Mouse (Mus musculus) ES-Bruce4 (cell line): ENCODE results near the gene Paqr8. TPM values are rescaled to one million over a fixed set of nuclear protein-coding genes. Genes with fewer than 3 reads are reported as not detected.

Experiments used
- H3K27ac ChIP-seq: 2 replicates; pipeline ENCODE4 v1.5.1; 2012; ENCODE audit warnings: low read length, inconsistent platforms; ENCODE audit not compliant: insufficient read depth
- H3K27me3 ChIP-seq: 2 replicates; pipeline ENCODE4 v1.6.1; 2012; ENCODE audit warnings: mild to moderate bottlenecking, low read length, inconsistent platforms; ENCODE audit not compliant: control insufficient read depth, poor library complexity, insufficient read depth, severe bottlenecking
- H3K36me3 ChIP-seq: 2 replicates; pipeline ENCODE4 v1.6.1; 2012; ENCODE audit warnings: inconsistent platforms, mild to moderate bottlenecking, low read length, moderate library complexity; ENCODE audit not compliant: control insufficient read depth, poor library complexity, insufficient read depth, severe bottlenecking
- H3K4me1 ChIP-seq: one replicate; pipeline ENCODE4 v1.8.1; 2011; ENCODE audit warnings: low read length; ENCODE audit not compliant: control insufficient read depth, insufficient read depth
- H3K4me3 ChIP-seq: 2 replicates; pipeline ENCODE4 v1.5.1; 2011; ENCODE audit warnings: low read depth, mild to moderate bottlenecking, low read length
- H3K9ac ChIP-seq: 2 replicates; pipeline ENCODE4 v1.6.1; 2012; ENCODE audit warnings: low read depth, mild to moderate bottlenecking, inconsistent platforms; ENCODE audit not compliant: poor library complexity, severe bottlenecking
- H3K9me3 ChIP-seq: replicated peaks from 2 replicates; pipeline ENCODE4 v1.6.1; 2012; ENCODE audit warnings: mild to moderate bottlenecking, low read length, inconsistent platforms; ENCODE audit not compliant: control insufficient read depth, poor library complexity, insufficient read depth, severe bottlenecking
- CTCF ChIP-seq: IDR thresholded peaks from one replicate; pipeline ENCODE4 v1.8.1; 2011; ENCODE audit warnings: low read depth, low read length
- EP300 ChIP-seq: IDR thresholded peaks from 2 replicates; pipeline ENCODE4 v1.6.1; 2011; ENCODE audit warnings: low read depth, low read length; ENCODE audit not compliant: insufficient read depth
- POLR2A ChIP-seq: IDR thresholded peaks from one replicate; pipeline ENCODE4 v1.8.1; 2011; ENCODE audit warnings: low read length; ENCODE audit not compliant: insufficient read depth
- polyA plus RNA-seq: library from polyadenylated mRNA; stranded (reverse); fragments of >200 nt; gene quantifications from 2 replicates; pipeline ENCODE4 v1.2.4, GENCODE M21; 2011; ENCODE audit warnings: low read depth; ENCODE audit not compliant: missing spikeins, insufficient read depth, insufficient read length

Paqr8 gene
- polyA plus RNA-seq, 1 experiment = 4.4 TPM

GRCm38 (mm10) chr1:20879361-20879760 is 11.0 kb upstream of the Paqr8 start:
- Histone ChIP-seq H3K4me1 (no peaks in the 10 kb centered on the region), H3K27me3 (no peaks in the 10 kb centered on the region), H3K9ac (no peak overlapping the region), H3K36me3 (no peaks in the 10 kb centered on the region), H3K9me3 (0 out of 2 replicates have a peak, but pooled peaks cover 2% of the 10 kb centered on the region), H3K27ac (no peak overlapping the region), H3K4me3 (no peak overlapping the region)
- TF ChIP-seq POLR2A (no peak), EP300 (no peak), CTCF (no peak)

GRCm38 (mm10) chr1:20883079-20883478 is 7.3 kb upstream of the Paqr8 start:
- Histone ChIP-seq H3K4me1 (no peaks in the 10 kb centered on the region), H3K4me3 (no peak overlapping the region), H3K27ac (no peak overlapping the region), H3K9ac (no peak overlapping the region), H3K27me3 (no peaks in the 10 kb centered on the region), H3K9me3 (0 out of 2 replicates have a peak, but pooled peaks cover 2% of the 10 kb centered on the region), H3K36me3 (no peaks in the 10 kb centered on the region)
- TF ChIP-seq POLR2A = no peak
- TF ChIP-seq CTCF = no peak
- TF ChIP-seq EP300 = no peak

- Histone ChIP-seq H3K4me3 (peak overlapping the region; percentile 83), H3K9me3 (no peaks in the 10 kb centered on the region), H3K9ac (peak overlapping the region; percentile 71), H3K4me1 (no peaks in the 10 kb centered on the region), H3K27ac (no peak overlapping the region), H3K27me3 (no peaks in the 10 kb centered on the region), H3K36me3 (no peaks in the 10 kb centered on the region)
- TF ChIP-seq CTCF (no peak), EP300 (no peak), POLR2A (no peak)
Observed at GRCm38 (mm10) chr1:20889677-20890403, 566 bp upstream of the Paqr8 start.

DNA sequence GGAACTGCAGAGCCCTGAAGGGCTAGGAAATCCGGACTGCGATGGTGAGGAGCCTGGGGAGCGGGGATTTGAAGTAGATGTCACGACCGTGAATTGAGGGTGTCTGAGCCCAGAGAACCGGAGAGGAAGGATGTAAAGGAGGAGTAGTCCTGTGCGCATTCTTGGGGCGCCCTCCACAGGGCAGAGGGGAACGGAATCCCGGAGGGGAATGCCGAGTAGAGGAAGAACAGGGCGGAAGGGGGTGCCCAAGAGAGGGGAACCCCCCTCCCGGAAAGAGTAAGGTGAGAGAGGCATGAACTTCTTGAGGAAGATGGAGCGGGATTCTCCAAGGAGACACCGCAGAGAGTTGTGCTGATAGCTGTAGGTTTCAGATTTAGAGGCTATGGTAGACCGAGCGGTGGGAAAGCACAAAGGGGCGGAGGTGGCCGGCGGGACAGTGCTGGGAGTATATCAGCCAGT is 564 bp downstream of the Paqr8 start:
- TF ChIP-seq EP300 = no peak
- peak; percentile 60 for TF ChIP-seq CTCF
- Histone ChIP-seq H3K27ac (no peak overlapping the region), H3K9ac (peak overlapping the region; percentile 71), H3K4me1 (no peaks in the 10 kb centered on the region), H3K4me3 (peak overlapping the region; percentile 83), H3K9me3 (no peaks in the 10 kb centered on the region), H3K36me3 (no peaks in the 10 kb centered on the region), H3K27me3 (no peaks in the 10 kb centered on the region)

GRCm38 (mm10) chr1:20893059-20893458 is 2.7 kb downstream of the Paqr8 start:
- Histone ChIP-seq H3K9me3 (no peaks in the 10 kb centered on the region), H3K27ac (no peak overlapping the region), H3K4me1 (no peaks in the 10 kb centered on the region), H3K36me3 (no peaks in the 10 kb centered on the region), H3K27me3 (no peaks in the 10 kb centered on the region), H3K4me3 (no peak overlapping the region), H3K9ac (no peak overlapping the region)
- TF ChIP-seq EP300 (no peak), POLR2A (no peak), CTCF (no peak)

- H3K27ac ChIP-seq = no peak overlapping the region
- TF ChIP-seq CTCF (no peak), EP300 (no peak), POLR2A (no peak)
- no peaks in the 10 kb centered on the region for H3K27me3 ChIP-seq
Observed at GRCm38 (mm10) chr1:20898391-20898790, 8.0 kb downstream of the Paqr8 start.

More at GRCm38 (mm10) chr1:20898391-20898790, 8.0 kb downstream of the Paqr8 start:
- no peak overlapping the region for H3K4me3 ChIP-seq
- no peaks in the 10 kb centered on the region for H3K9me3 ChIP-seq
- H3K9ac ChIP-seq = no peak overlapping the region
- H3K36me3 ChIP-seq = no peaks in the 10 kb centered on the region
- H3K4me1 ChIP-seq = no peaks in the 10 kb centered on the region
